Mouse (Mus musculus) intestine, embryonic 15.5 days (tissue): Measurements from ENCODE around the gene Efcc1. TPM values are rescaled to one million over a fixed set of nuclear protein-coding genes. Genes with fewer than 3 reads are reported as not detected.
A peak's percentile ranks its signal among the peaks of the same experiment; 100 is the strongest.

ENCODE experiments used
- ATAC-seq: fragments of 200-750 bp; cut with Nextera tagmentation; 2 replicates; pipeline ENCODE4 v1.8.0; 2017; ENCODE audit warnings: moderate TSS enrichment, moderate library complexity
- H3K27ac ChIP-seq: fragments of 300-500 bp; sonication (generic); 2 replicates; pipeline ENCODE4 v1.5.1; 2015; ENCODE audit warnings: mild to moderate bottlenecking, inconsistent platforms
- H3K27me3 ChIP-seq: fragments of 300-500 bp; sonication (generic); replicated peaks from 2 replicates; pipeline ENCODE4 v1.6.1; 2015; ENCODE audit warnings: inconsistent platforms
- H3K36me3 ChIP-seq: fragments of 300-500 bp; sonication (generic); 2 replicates; pipeline ENCODE4 v1.6.1; 2015; ENCODE audit warnings: inconsistent platforms
- H3K4me1 ChIP-seq: fragments of 300-500 bp; sonication (generic); replicated peaks from 2 replicates; pipeline ENCODE4 v1.6.1; 2015; ENCODE audit warnings: inconsistent platforms
- H3K4me2 ChIP-seq: fragments of 300-500 bp; sonication (generic); replicated peaks from 2 replicates; pipeline ENCODE4 v1.6.1; 2015; ENCODE audit warnings: mild to moderate bottlenecking, inconsistent platforms
- H3K4me3 ChIP-seq: fragments of 300-500 bp; sonication (generic); replicated peaks from 2 replicates; pipeline ENCODE4 v1.5.1; 2015; ENCODE audit warnings: inconsistent platforms
- H3K9ac ChIP-seq: fragments of 300-500 bp; sonication (generic); 2 replicates; pipeline ENCODE4 v1.6.1; 2015; ENCODE audit warnings: inconsistent platforms
- H3K9me3 ChIP-seq: fragments of 300-500 bp; sonication (generic); 2 replicates; pipeline ENCODE4 v1.6.1; 2016; ENCODE audit warnings: inconsistent platforms
- WGBS: fragments of 180-500 bp; shearing (Covaris S2); methylation state at CpG from one replicate; pipeline ENCODE4 v1.1.7; 2015; 5-methylcytosine and 5-hydroxymethylcytosine counted together
- polyA plus RNA-seq: library from polyadenylated mRNA; unstranded; fragments of >200 nt; fragmentation: Nextera tagmentation; extraction: Ambion mirVana; gene quantifications from 2 replicates; pipeline ENCODE4 v1.2.1, GENCODE M21; 2015

Gene Efcc1
- polyA plus RNA-seq, 1 experiment from 2014 or later = 1.0 TPM

DNA sequence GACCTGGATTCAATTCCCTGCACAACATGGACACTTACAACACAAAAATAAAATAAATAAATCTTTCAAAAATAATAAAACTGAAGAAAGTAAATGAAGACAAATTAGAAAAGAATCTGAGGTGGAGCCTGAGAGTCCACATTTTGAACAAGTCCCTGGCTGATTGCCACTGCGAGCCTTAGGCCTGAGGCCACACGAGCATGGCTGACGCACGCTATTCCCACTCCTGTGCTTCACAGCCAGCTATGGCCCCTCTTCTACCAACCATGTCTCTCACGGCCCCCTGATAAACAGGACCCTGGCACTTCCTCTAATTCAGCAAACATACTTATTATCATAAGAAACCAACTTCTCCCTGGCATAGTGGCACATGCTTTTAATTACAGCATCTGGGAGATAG is 56.0 kb downstream of the Efcc1 start:
- Histone ChIP-seq H3K4me1 (peaks cover 27% of the 10 kb centered on the region), H3K9me3 (no peaks in the 10 kb centered on the region), H3K27ac (no peak overlapping the region), H3K9ac (no peak overlapping the region), H3K4me3 (no peak overlapping the region), H3K36me3 (no peaks in the 10 kb centered on the region), H3K27me3 (no peaks in the 10 kb centered on the region), H3K4me2 (no peak overlapping the region)
- 77% methylated on average over 5 of the region's 5 CpGs for WGBS
- ATAC-seq = no peak

DNA sequence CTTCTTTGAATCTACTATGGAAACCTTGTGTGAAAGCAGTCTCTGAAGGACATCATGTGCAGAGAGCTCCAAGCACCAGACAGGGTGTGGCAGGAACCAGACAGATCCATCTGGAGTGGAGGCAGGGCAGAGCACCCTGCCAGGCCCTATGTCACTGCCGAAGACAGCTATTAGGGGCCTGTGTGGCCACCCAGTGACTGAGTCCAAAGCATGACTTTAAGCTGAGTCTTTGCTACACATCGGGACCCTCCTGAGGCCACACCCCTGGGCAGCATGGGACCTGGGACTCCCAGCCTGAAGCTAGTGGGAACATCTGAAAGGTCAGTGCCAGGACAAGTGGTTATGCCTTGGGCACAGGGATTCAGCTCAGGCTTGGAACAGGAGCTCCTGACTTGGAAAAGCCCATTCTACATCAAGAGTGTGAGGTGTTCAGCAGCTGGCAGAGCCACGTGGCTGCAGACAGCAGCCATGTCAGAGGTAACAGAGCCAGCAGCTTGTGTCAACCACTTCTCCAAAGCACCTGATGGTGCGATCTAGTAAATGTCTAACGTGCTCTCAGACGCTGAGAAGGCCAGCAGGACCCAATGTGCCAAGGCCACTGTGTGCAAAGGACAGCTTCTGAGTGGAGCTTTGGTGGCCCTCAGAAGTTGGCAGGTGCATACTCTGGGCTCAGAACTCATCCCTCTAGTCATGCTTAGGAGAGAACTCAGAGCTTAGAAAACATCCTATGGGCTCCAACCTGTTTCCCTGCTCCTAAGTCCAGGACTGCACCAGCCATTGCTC is 56.6 kb downstream of the Efcc1 start:
- H3K27me3 ChIP-seq = no peaks in the 10 kb centered on the region
- no peak overlapping the region for H3K27ac ChIP-seq
- H3K9ac ChIP-seq = no peak overlapping the region
- H3K4me1 ChIP-seq = peaks cover 27% of the 10 kb centered on the region
- no peak overlapping the region for H3K4me3 ChIP-seq
- no peak for ATAC-seq
- 74% methylated on average over 6 of the region's 6 CpGs for WGBS
- H3K9me3 ChIP-seq = no peaks in the 10 kb centered on the region
- H3K4me2 ChIP-seq = no peak overlapping the region
- 0 out of 2 replicates have a peak, but pooled peaks cover 4% of the 10 kb centered on the region for H3K36me3 ChIP-seq

DNA sequence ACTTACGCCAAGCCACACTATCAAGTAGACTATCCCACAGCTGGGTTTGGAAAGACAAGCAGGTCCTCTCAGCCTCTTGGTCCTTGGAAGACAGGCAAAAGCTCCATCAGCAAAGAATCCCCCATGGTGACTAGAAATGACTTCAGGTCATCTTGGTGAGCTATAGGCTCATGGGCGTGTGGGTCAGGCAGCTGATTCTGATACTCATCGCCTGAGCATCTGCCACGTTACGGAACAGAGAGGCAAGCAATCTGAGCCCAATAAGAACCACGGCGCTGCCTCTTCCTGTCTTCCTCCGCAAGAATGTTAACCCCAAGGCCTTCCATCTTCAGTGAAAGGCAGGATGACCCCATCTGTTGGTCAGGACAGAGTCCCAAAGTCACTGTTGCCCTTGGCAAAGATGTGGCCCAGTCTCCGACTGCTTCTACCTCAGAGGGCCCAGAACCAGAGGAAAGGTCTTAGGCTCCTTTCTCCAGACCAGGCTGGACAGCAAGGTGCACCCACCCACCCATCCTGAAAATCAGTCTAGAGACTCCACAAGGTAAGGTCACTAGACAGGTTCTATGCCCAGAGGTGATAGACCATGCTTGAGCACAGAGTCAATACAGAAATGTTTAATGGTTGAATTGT is 57.7 kb downstream of the Efcc1 start:
- H3K27me3 ChIP-seq = no peaks in the 10 kb centered on the region
- H3K9me3 ChIP-seq = no peaks in the 10 kb centered on the region
- peak overlapping the region; percentile 87; the same call in 1 of the 2 replicates for H3K27ac ChIP-seq
- no peak for ATAC-seq
- H3K4me3 ChIP-seq = no peak overlapping the region
- H3K9ac ChIP-seq = no peak overlapping the region
- peaks cover 27% of the 10 kb centered on the region for H3K4me1 ChIP-seq
- H3K4me2 ChIP-seq = no peak overlapping the region
- WGBS = 93% methylated on average over 9 of the region's 9 CpGs
- H3K36me3 ChIP-seq = 0 out of 2 replicates have a peak, but pooled peaks cover 7% of the 10 kb centered on the region

DNA sequence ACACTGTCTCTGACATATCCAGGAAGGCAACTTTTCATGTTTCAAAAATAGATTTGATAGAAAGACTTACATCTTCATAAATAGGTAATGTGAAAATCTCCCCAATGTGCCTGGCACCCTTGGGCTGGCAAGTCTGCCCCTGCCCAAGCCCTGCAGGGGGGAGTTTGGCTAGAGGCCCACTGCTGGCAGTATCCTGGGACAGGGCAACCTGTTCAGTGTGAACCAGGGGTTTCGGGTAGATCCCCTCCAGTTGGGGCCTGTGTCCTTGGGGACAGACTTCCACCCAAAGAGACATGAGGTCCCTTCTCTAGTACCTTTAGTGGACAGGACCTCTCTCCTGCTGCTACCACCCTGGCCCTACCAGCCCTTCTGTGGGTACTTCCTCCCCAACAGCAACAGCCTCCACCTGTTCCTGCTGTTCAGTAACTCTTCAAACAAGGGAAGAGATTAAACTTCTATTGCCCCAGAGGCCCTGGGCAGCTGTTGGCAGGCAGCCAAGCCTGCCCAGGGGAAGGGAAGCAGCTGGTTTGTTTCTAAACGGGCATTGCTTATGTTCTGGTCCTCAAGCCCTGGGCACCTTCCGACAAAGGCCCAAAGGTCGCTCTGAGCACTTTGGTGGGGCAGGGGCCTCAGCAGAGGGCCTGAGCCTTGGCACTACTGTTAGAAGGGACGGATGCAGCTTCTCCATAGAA is 58.4 kb downstream of the Efcc1 start:
- Histone ChIP-seq H3K27me3 (no peaks in the 10 kb centered on the region), H3K4me1 (peaks cover 27% of the 10 kb centered on the region), H3K36me3 (0 out of 2 replicates have a peak, but pooled peaks cover 7% of the 10 kb centered on the region), H3K4me2 (peak overlapping the region; percentile 14; the same call in 1 of the 2 replicates), H3K9ac (no peak overlapping the region), H3K27ac (peak overlapping the region; percentile 87), H3K9me3 (no peaks in the 10 kb centered on the region), H3K4me3 (no peak overlapping the region)
- ATAC-seq = peak; percentile 82
- WGBS = 27% methylated on average over 5 of the region's 5 CpGs

GRCm38 (mm10) chr6:87789791-87790190 is 59.1 kb downstream of the Efcc1 start:
- Histone ChIP-seq H3K36me3 (0 out of 2 replicates have a peak, but pooled peaks cover 7% of the 10 kb centered on the region), H3K27me3 (no peaks in the 10 kb centered on the region), H3K9ac (no peak overlapping the region), H3K9me3 (no peaks in the 10 kb centered on the region), H3K4me2 (no peak overlapping the region; the same call in 1 of the 2 replicates), H3K27ac (peak overlapping the region; percentile 87), H3K4me1 (peaks cover 27% of the 10 kb centered on the region), H3K4me3 (no peak overlapping the region)
- peak; percentile 22 for ATAC-seq
- WGBS = 75% methylated on average over 6 of the region's 6 CpGs

- no peaks in the 10 kb centered on the region for H3K9me3 ChIP-seq
- 66% methylated on average over 7 of the region's 7 CpGs for WGBS
- no peaks in the 10 kb centered on the region for H3K27me3 ChIP-seq
- peaks cover 25% of the 10 kb centered on the region for H3K4me1 ChIP-seq
- peak; percentile 80 for ATAC-seq
- 0 out of 2 replicates have a peak overlapping the region, but pooled peaks have one; percentile 87 for H3K27ac ChIP-seq
- no peak overlapping the region for H3K4me3 ChIP-seq
- H3K36me3 ChIP-seq = 0 out of 2 replicates have a peak, but pooled peaks cover 7% of the 10 kb centered on the region
- peak overlapping the region; percentile 10; the same call in 1 of the 2 replicates for H3K4me2 ChIP-seq
- H3K9ac ChIP-seq = no peak overlapping the region
Observed at GRCm38 (mm10) chr6:87790779-87791480, 60.3 kb downstream of the Efcc1 start.

DNA sequence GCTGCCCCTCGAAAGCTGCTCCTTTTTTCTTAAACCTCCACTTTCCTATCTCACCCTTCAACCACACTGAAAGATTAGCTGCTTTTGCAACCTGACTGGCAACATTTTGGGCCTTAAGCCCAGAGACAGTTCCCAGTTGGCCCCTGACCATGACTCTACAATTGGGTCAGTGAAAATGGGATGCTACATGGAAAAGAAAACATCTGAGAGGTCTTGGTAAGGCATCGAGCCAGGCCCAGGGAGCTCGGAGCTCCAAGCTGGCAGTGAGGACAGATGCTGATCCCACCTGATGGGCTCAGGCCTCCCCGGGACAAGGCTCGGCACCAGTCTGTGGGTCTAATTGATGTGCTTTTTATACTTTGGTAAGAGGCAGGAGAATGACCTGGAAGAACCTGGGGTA is 61.2 kb downstream of the Efcc1 start:
- Histone ChIP-seq H3K4me1 (peaks cover 25% of the 10 kb centered on the region), H3K9ac (no peak overlapping the region), H3K27ac (no peak overlapping the region), H3K9me3 (no peaks in the 10 kb centered on the region), H3K4me2 (no peak overlapping the region), H3K36me3 (0 out of 2 replicates have a peak, but pooled peaks cover 7% of the 10 kb centered on the region), H3K27me3 (no peaks in the 10 kb centered on the region), H3K4me3 (no peak overlapping the region)
- 96% methylated on average over 5 of the region's 5 CpGs for WGBS
- no peak for ATAC-seq

DNA sequence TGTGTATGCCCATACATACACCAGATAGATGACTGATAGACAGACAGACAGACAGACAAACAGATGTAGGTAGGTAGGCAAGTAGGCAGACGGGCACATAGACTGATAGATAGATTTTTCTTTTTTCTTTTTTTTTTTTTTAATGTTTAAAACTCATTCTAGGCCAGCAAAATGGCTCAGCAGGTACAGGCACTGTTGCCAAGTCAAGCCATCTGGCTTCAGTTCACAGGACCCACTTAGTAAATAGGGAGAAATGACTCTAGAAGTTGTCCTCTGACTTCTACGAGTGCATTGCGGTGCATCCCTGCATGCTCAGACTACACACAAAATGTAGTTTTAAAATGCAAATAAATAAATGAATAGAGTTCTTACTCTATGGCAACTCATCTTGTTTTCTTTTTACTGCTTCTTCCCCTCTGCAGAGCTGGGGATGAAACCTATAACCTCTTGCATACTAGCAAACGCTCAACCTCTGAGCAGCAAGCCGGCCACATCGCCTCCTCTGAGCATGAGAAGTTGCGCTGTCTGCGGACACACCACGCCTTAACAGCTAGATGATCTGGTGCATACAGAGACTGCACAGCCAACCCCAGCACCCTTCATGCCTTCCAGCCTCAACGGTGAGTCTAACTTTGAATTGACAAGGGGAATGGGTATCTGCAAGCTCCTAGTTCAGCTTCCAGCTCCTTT is 63.3 kb downstream of the Efcc1 start:
- no peak for ATAC-seq

DNA sequence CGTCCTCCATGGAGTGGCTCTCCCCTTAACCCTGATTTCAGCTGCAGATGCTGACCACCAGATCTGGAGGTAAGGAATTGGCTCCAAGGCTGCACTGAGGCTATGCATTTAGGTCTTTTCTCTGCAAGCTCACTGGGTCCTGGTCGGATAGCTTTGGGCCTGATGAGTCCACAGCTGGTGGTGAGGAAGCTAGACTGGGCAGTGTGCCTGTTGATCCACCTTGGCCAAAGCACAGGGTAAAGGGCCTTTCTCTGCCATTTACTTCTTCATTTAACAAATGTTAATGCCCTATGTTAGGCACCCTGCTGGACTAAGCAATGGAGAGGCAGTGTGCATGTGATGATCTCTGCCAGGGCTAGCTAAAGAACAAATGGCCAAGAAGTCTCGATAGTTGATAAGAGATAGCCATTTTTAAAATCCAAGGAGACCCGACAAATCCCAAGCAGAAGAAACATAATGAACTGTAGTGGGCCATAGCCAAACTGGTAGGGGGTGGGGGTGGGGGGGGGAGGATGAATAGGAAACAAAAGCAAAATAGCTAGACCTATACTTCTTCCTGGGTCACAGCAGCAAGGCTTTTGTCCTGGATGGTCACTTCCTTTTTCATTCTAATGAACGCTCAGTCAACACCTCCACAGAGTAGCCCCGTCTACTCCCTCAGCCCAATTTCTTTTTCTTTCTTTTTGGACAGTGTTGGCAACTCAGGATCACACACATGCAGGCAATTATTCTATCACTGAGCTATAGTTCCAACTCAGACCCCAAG is 64.9 kb downstream of the Efcc1 start:
- WGBS = 74% methylated on average over 6 of the region's 6 CpGs
- no peaks in the 10 kb centered on the region for H3K27me3 ChIP-seq
- no peaks in the 10 kb centered on the region for H3K9me3 ChIP-seq
- no peak for ATAC-seq
- H3K36me3 ChIP-seq = 0 out of 2 replicates have a peak, but pooled peaks cover 7% of the 10 kb centered on the region
- H3K27ac ChIP-seq = no peak overlapping the region
- H3K4me1 ChIP-seq = peaks cover 8% of the 10 kb centered on the region
- no peak overlapping the region for H3K4me2 ChIP-seq
- no peak overlapping the region for H3K9ac ChIP-seq
- H3K4me3 ChIP-seq = no peak overlapping the region

More for the DNA sequence above, 63.3 kb downstream of the Efcc1 start:
- Histone ChIP-seq H3K4me1 (peaks cover 23% of the 10 kb centered on the region), H3K36me3 (0 out of 2 replicates have a peak, but pooled peaks cover 7% of the 10 kb centered on the region), H3K4me3 (no peak overlapping the region), H3K4me2 (no peak overlapping the region), H3K27me3 (no peaks in the 10 kb centered on the region), H3K27ac (no peak overlapping the region), H3K9ac (no peak overlapping the region), H3K9me3 (no peaks in the 10 kb centered on the region)
- 92% methylated on average over 10 of the region's 10 CpGs for WGBS

GRCm38 (mm10) chr6:87796251-87796880 is 65.7 kb downstream of the Efcc1 start:
- no peak overlapping the region for H3K27ac ChIP-seq
- H3K27me3 ChIP-seq = no peaks in the 10 kb centered on the region
- no peak overlapping the region for H3K9ac ChIP-seq
- no peak for ATAC-seq
- WGBS = 81% methylated on average over 6 of the region's 6 CpGs
- H3K4me2 ChIP-seq = no peak overlapping the region
- no peak overlapping the region for H3K4me3 ChIP-seq
- H3K4me1 ChIP-seq = 0 out of 2 replicates have a peak, but pooled peaks cover 3% of the 10 kb centered on the region
- H3K36me3 ChIP-seq = 0 out of 2 replicates have a peak, but pooled peaks cover 7% of the 10 kb centered on the region
- no peaks in the 10 kb centered on the region for H3K9me3 ChIP-seq
